Mouse (Mus musculus) testis, postnatal 10 days (tissue): ENCODE measurements around the gene Ccl26.
"Not testable (repeated sequence)": the region's sequence is repeated elsewhere in the genome, so short reads cannot be mapped to it uniquely, and the experiment has no call there.

Source experiments
- DNase-seq: peaks from one replicate; pipeline ENCODE4 v3.0.0; 2021; ENCODE audit warnings: low spot score

Gene Ccl26

GRCm38 (mm10) chr5:135563469-135563868, at the start of gene Ccl26:
Ccl26 (minus strand) TSS chr5:135563569.
- DNase-seq = no peak

GRCm38 (mm10) chr5:135609794-135610193, 46.4 kb upstream of the Ccl26 start:
- no peak for DNase-seq

GRCm38 (mm10) chr5:135607581-135607980, 44.2 kb upstream of the Ccl26 start:
- no peak for DNase-seq

GRCm38 (mm10) chr5:135606717-135607116, 43.3 kb upstream of the Ccl26 start:
- not testable (repeated sequence) for DNase-seq

GRCm38 (mm10) chr5:135604643-135605042, 41.3 kb upstream of the Ccl26 start:
- not testable (repeated sequence) for DNase-seq

- no peak for DNase-seq
Measured at GRCm38 (mm10) chr5:135589996-135590784, 26.8 kb upstream of the Ccl26 start.

- DNase-seq = no peak
Measured at GRCm38 (mm10) chr5:135587764-135588163, 24.4 kb upstream of the Ccl26 start.

- DNase-seq = no peak
Measured at GRCm38 (mm10) chr5:135585691-135586090, 22.3 kb upstream of the Ccl26 start.

GRCm38 (mm10) chr5:135582330-135582729, 19.0 kb upstream of the Ccl26 start:
- DNase-seq = no peak

GRCm38 (mm10) chr5:135579331-135579751, 16.0 kb upstream of the Ccl26 start:
- no peak for DNase-seq

- no peak for DNase-seq
Measured at GRCm38 (mm10) chr5:135576055-135576454, 12.7 kb upstream of the Ccl26 start.

GRCm38 (mm10) chr5:135573006-135573405, 9.6 kb upstream of the Ccl26 start, which contains the start of gene Ccl24:
Ccl24 (minus strand) TSS chr5:135573049.
- DNase-seq = no peak

- DNase-seq = no peak
Measured at GRCm38 (mm10) chr5:135568698-135569097, 5.3 kb upstream of the Ccl26 start.

GRCm38 (mm10) chr5:135567556-135568265, 4.3 kb upstream of the Ccl26 start:
- no peak for DNase-seq

- no peak for DNase-seq
Measured at GRCm38 (mm10) chr5:135557671-135558070, 5.7 kb downstream of the Ccl26 start.

- no peak for DNase-seq
Measured at GRCm38 (mm10) chr5:135557051-135557450, 6.3 kb downstream of the Ccl26 start.

GRCm38 (mm10) chr5:135556259-135556658, 7.1 kb downstream of the Ccl26 start:
- DNase-seq = no peak

GRCm38 (mm10) chr5:135551591-135551990, 11.8 kb downstream of the Ccl26 start:
- no peak for DNase-seq

- no peak for DNase-seq
Measured at GRCm38 (mm10) chr5:135550910-135551309, 12.5 kb downstream of the Ccl26 start.

GRCm38 (mm10) chr5:135547990-135548389, 15.4 kb downstream of the Ccl26 start:
- no peak for DNase-seq

- DNase-seq = peak; percentile 96
Measured at GRCm38 (mm10) chr5:135544865-135545797, 18.2 kb downstream of the Ccl26 start, which contains the start of gene Hip1. Hip1 (minus strand) TSS chr5:135545120.

- peak; percentile 51 for DNase-seq
Measured at GRCm38 (mm10) chr5:135544032-135544558, 19.3 kb downstream of the Ccl26 start.
